Mouse (Mus musculus) gastrocnemius, postnatal 10 days (tissue): ENCODE measurements at regions not wholly inside any gene's neighbourhood (a gene's known extent, or its start where the extent isn't known, plus 50 kb on each side); places are given as distances from the start of the nearest gene placed in this dataset.
"Not testable (repeated sequence)": the region's sequence is repeated elsewhere in the genome, so short reads cannot be mapped to it uniquely, and the experiment has no call there.

Experiments used
- DNase-seq: peaks from one replicate; pipeline ENCODE4 v3.0.0; 2021; ENCODE audit warnings: mixed read lengths

DNA sequence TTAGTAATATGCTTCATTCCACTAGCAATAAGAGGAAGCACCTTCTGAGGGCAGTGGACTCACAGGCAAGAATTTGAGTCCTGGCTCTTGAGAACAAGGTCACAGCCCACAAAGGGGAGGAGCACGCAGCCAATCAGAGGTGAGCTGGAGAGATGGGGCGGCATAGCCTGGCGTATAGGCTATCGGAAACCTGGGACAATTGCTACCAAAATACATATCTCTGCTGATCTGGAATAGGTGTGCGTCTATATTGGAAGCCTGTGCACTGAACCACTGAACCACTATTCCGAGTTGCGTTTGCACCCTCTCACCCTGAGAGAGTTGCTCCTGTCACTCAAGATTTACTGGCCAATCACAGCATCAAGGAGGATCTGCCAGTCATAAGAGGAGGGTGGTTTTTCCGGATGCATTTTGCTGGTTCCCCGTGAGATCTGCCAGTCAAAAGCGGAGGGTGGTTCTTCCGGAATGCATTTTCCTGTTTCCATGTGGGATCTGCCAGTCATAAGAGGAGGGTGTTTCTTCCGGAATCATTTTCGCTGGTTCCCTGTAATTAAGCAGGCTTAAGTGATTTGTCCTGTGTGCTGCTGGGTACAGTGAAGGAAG, 80.1 kb upstream of the Riok2 start:
- peak; percentile 59 for DNase-seq

DNA sequence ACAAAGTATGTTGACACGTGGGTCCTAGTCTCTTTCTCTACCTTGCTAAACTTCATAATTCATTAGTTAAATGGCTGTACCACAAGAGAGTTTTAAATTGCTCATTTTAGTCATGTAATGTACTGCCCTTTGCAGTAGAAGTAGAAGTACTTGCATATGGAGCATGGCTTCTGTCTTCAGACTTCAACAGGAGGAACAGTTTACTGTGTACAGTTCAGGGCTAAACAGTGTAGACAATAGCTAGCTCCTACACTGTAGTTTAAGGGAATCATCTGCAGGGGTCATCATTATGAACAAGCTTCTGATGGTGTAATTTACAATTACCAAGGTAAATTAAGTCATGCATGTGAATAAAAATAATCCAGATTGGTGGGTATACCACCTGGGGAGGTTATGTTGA, 79.1 kb upstream of the Riok2 start:
- DNase-seq: not testable (repeated sequence)

DNA sequence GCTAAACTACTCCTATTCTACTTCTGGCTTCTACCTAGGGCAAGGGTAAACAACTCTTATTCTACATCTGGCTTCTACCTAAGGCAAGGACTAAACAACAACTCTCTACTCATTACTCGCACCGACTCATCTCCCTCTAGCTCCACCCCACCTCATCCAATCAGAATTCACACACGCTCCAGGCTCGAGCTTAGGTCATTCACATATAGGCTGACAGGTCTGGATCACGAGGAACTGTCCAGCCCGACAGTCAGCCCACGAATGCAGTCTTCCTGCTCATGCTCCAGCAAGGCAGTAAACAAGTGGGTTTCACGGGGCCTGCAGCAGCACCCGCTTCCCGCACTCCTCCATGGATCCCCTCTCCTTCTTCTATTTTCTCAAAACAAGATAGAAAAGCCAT, 70.6 kb upstream of the Riok2 start:
- DNase-seq: not testable (repeated sequence)
